Mouse (Mus musculus): ENCODE results near the gene Bcl2.

DNA sequence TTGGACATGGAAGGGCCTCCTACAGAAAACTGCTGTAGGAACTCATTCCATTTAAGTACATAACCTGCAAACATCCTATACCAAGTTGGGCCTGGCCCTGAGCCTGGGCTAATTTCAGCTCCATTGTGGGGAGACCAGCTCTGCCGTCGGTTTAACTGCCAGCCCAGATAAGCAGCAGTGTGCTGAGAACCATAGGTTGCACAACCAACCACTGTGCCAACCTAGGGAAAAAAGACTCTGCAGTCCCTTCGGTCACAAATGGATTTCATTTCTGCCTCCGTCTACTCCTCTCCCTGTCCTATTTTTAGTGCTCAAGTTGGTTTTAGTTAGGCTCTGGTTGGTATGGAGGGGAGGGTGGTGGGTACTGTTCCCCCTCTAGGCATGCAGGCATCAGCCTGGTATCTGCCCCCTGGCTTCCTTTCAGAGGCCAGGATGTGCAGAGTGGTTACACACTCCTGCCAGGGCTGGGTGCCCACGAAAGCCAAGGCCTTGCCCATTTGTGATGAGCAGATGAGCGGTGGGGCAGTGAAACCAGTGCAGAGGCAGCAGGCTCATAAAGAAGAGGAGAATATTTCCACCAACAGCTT is 196.4 kb downstream of the Bcl2 start:
- TF ChIP-seq CTCF (IDR thresholded peaks at IDR 0.05; ENCODE audit: low read depth, low read length) (no peak), TAL1 (conservative IDR thresholded peaks at IDR 0.05; ENCODE audit: low read depth, low read length) (no peak), GATA2 (IDR thresholded peaks at IDR 0.05; ENCODE audit: borderline replicate concordance, low read depth, low read length) (no peak), GATA1 (IDR thresholded peaks at IDR 0.05; ENCODE audit: borderline replicate concordance, low read length) (no peak)

Measured in G1E (cell line).